Mouse (Mus musculus) intestine, embryonic 15.5 days (tissue): ENCODE measurements around the gene Cacna1e. TPM values are rescaled to one million over a fixed set of nuclear protein-coding genes. Genes with fewer than 3 reads are reported as not detected.

ENCODE experiments used
- ATAC-seq: fragments of 200-750 bp; cut with Nextera tagmentation; 2 replicates; pipeline ENCODE4 v1.8.0; 2017; ENCODE audit warnings: moderate TSS enrichment, moderate library complexity
- H3K27ac ChIP-seq: fragments of 300-500 bp; sonication (generic); 2 replicates; pipeline ENCODE4 v1.5.1; 2015; ENCODE audit warnings: mild to moderate bottlenecking, inconsistent platforms
- H3K27me3 ChIP-seq: fragments of 300-500 bp; sonication (generic); replicated peaks from 2 replicates; pipeline ENCODE4 v1.6.1; 2015; ENCODE audit warnings: inconsistent platforms
- H3K36me3 ChIP-seq: fragments of 300-500 bp; sonication (generic); 2 replicates; pipeline ENCODE4 v1.6.1; 2015; ENCODE audit warnings: inconsistent platforms
- H3K4me1 ChIP-seq: fragments of 300-500 bp; sonication (generic); replicated peaks from 2 replicates; pipeline ENCODE4 v1.6.1; 2015; ENCODE audit warnings: inconsistent platforms
- H3K4me2 ChIP-seq: fragments of 300-500 bp; sonication (generic); replicated peaks from 2 replicates; pipeline ENCODE4 v1.6.1; 2015; ENCODE audit warnings: mild to moderate bottlenecking, inconsistent platforms
- H3K4me3 ChIP-seq: fragments of 300-500 bp; sonication (generic); replicated peaks from 2 replicates; pipeline ENCODE4 v1.5.1; 2015; ENCODE audit warnings: inconsistent platforms
- H3K9ac ChIP-seq: fragments of 300-500 bp; sonication (generic); 2 replicates; pipeline ENCODE4 v1.6.1; 2015; ENCODE audit warnings: inconsistent platforms
- H3K9me3 ChIP-seq: fragments of 300-500 bp; sonication (generic); 2 replicates; pipeline ENCODE4 v1.6.1; 2016; ENCODE audit warnings: inconsistent platforms
- WGBS: fragments of 180-500 bp; shearing (Covaris S2); methylation state at CpG from one replicate; pipeline ENCODE4 v1.1.7; 2015; 5-methylcytosine and 5-hydroxymethylcytosine counted together
- polyA plus RNA-seq: library from polyadenylated mRNA; unstranded; fragments of >200 nt; fragmentation: Nextera tagmentation; extraction: Ambion mirVana; gene quantifications from 2 replicates; pipeline ENCODE4 v1.2.1, GENCODE M21; 2015

Gene Cacna1e
- polyA plus RNA-seq, 1 experiment from 2014 or later: 0.85 TPM

DNA sequence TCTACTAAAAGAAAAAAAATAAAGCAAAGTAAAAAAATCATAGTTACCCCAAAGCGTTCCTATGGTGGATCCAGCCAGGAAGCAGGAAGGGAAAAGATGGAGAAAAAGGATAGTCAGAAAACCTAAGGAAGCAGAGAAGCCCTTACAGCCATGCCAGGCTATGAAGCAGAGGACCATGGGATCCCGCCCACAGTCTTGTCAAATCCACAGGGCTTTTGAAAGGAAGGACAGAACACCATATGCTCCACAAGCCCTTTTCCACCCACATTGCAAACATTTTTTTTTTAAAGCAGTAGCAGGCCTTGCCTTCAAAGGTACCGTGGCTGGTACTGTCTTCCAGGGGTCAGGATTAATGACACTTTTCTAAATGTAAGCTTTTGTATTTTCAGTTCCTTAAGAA, 433.5 kb downstream of the Cacna1e start:
- Histone ChIP-seq H3K4me2 (no peak overlapping the region), H3K27ac (no peak overlapping the region), H3K27me3 (no peaks in the 10 kb centered on the region), H3K9me3 (no peaks in the 10 kb centered on the region), H3K36me3 (no peaks in the 10 kb centered on the region), H3K4me1 (no peaks in the 10 kb centered on the region), H3K4me3 (no peak overlapping the region), H3K9ac (no peak overlapping the region)
- WGBS: 74% methylated on average over 3 of the region's 3 CpGs
- no peak for ATAC-seq

DNA sequence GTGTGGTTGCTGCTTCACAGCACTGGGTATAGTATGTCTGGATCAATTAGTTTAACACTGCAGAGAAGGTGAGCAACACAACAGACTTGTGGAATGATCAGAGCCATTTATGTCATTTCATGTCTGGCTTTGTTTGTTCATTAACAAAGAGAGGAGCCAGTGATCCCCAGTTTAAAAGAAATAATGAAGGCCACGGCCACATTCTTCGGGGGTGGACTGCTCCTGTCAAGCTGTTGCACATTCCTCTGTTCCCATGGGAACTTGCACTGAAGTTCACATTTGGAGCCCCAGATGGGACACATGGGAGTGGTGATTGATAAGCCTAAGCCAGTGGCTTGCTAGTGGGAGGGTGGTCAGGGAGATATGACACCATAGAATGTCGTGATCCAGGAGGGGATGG, 437.8 kb downstream of the Cacna1e start:
- Histone ChIP-seq H3K4me1 (no peaks in the 10 kb centered on the region), H3K9me3 (no peaks in the 10 kb centered on the region), H3K4me2 (no peak overlapping the region), H3K27ac (no peak overlapping the region), H3K27me3 (no peaks in the 10 kb centered on the region), H3K4me3 (no peak overlapping the region), H3K9ac (no peak overlapping the region), H3K36me3 (no peaks in the 10 kb centered on the region)
- 56% methylated on average over 3 of the region's 3 CpGs for WGBS
- no peak for ATAC-seq

DNA sequence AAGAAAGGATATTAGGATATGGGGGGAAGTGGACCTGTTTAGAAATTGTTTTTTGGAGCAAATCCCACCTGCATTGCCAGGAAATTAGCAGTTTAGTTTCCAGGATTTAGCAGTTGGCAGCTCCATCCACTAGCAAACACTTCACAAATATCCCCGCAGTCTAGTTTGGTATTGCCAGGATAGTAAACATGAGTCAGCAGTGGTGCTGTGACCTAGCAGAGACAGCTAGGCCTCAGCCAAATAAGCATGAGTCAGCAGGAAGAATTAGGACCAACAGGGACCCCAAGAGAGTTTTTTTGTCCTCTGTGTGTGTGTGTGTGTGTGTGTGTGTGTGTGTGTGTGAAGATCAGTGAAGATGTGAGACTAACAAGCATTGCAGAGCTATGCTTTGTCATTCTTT, 450.8 kb downstream of the Cacna1e start:
- no peak for ATAC-seq
- no peaks in the 10 kb centered on the region for H3K4me1 ChIP-seq
- no peak overlapping the region for H3K27ac ChIP-seq
- 83% methylated on average over 1 of the region's 1 CpGs for WGBS
- no peaks in the 10 kb centered on the region for H3K9me3 ChIP-seq
- H3K4me3 ChIP-seq: no peak overlapping the region
- H3K9ac ChIP-seq: no peak overlapping the region
- H3K27me3 ChIP-seq: no peaks in the 10 kb centered on the region
- no peaks in the 10 kb centered on the region for H3K36me3 ChIP-seq
- H3K4me2 ChIP-seq: no peak overlapping the region

DNA sequence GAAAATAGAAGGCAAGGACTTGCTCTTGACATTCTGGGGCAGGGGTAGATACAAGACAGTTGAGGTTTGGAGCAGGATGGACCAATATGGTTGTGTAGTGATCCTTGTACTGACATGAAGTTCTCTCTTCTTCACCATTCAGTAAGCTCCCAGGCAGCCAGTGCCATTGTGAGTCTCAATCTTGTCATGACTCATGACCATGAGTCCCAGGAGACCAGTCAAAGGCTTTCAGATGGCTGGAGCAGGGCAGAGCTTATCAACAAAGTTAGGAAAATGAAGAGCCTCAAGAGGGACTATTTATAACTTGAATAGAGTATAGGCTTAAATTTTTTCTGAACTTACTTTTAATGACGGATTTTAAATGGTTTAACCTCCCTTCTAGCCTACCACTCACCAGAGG, 451.2 kb downstream of the Cacna1e start:
- no peak for ATAC-seq
- whole genome bisulfite sequencing: 90% methylated on average over 1 of the region's 1 CpGs
- Histone ChIP-seq H3K27ac (no peak overlapping the region), H3K4me2 (no peak overlapping the region), H3K9me3 (no peaks in the 10 kb centered on the region), H3K4me1 (no peaks in the 10 kb centered on the region), H3K9ac (no peak overlapping the region), H3K27me3 (no peaks in the 10 kb centered on the region), H3K4me3 (no peak overlapping the region), H3K36me3 (no peaks in the 10 kb centered on the region)

DNA sequence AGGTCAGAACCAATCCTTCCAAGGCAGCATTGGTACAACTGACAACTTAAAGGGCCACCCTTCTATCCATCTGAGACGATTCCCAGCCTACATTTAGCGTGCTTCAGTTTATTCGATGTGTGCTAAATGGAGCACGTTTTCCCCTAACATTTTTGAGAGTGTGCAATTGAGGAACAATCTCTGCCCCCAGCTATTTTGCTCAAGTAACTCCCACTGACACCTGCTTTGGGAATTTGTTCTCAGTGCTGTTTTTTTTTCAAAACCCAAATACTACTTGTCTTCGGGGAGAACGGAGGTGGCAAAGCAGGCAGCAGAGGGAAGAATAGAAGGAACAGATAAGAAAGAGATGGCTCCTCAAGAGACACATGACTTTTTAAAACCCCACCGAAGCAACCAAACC, 456.0 kb downstream of the Cacna1e start:
- H3K9ac ChIP-seq: no peak overlapping the region

DNA sequence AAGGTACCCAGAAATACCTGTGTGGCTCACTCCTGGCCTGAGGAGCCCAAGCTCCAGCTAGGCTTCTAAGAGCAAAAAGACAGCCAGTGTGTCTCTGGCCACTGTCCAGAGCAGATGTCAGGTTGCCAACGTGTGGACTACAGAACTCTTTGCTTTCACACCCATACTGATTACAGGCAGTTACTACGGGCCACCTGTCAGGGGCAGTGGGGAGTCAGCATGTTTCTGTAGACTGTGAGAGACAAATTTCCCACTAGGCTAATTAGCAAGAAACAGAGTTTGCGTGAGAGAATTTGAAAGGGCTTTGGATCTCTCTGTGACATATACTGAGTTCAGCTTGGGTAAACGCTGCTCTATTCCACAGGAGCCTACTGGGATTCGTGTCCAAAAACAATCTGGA, 466.0 kb downstream of the Cacna1e start:
- ATAC-seq: no peak
- Histone ChIP-seq H3K4me3 (no peak overlapping the region), H3K27me3 (no peaks in the 10 kb centered on the region), H3K4me1 (no peaks in the 10 kb centered on the region), H3K9ac (no peak overlapping the region), H3K36me3 (no peaks in the 10 kb centered on the region), H3K9me3 (no peaks in the 10 kb centered on the region), H3K4me2 (no peak overlapping the region), H3K27ac (no peak overlapping the region)
- 67% methylated on average over 5 of the region's 5 CpGs for WGBS

More for the DNA sequence above, 456.0 kb downstream of the Cacna1e start:
- no peak overlapping the region for H3K27ac ChIP-seq
- H3K4me2 ChIP-seq: no peak overlapping the region
- no peaks in the 10 kb centered on the region for H3K36me3 ChIP-seq
- WGBS: 82% methylated on average over 7 of the region's 7 CpGs
- H3K4me1 ChIP-seq: no peaks in the 10 kb centered on the region
- H3K27me3 ChIP-seq: no peaks in the 10 kb centered on the region
- no peaks in the 10 kb centered on the region for H3K9me3 ChIP-seq
- H3K4me3 ChIP-seq: no peak overlapping the region
- no peak for ATAC-seq

DNA sequence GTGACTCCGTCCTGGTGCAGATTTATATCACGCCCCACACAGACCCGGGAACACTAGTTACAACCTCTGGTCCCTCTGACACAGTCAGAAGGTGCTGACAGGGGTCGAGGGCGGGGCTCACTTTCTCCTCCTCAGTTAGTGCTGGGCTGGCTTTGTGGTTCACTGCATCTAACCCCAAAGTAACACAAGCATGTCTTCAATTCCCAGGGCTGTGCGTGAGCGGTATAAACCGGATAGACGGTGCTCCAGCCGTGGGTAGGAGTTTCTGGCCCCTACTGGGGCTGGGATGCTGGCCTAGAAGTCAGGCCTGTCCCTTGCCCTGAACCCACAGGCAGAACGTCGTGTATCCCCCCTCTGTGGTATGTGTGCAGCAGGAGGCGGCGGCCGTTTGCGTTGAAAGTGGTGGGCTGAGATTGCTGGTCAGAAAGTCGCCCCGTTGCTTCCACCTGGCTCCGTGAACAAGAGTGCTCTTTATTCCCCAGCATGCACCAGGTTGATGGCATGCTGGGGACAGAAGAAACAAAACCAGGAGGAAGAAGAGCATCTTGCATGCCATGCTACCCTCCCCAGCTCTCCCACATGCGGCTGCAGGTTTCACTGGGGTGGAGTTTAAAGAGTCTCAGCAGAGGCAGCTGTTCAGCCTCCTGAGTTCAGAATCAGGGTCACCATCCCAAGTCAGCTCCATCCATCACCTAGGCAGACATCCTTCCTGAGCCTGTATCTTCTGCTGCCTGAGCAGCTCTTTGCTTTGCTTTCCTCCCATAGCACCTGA, 467.7 kb downstream of the Cacna1e start:
- Histone ChIP-seq H3K27ac (no peak overlapping the region), H3K4me2 (no peak overlapping the region), H3K36me3 (no peaks in the 10 kb centered on the region), H3K27me3 (no peaks in the 10 kb centered on the region), H3K9ac (no peak overlapping the region), H3K4me1 (no peaks in the 10 kb centered on the region), H3K4me3 (no peak overlapping the region), H3K9me3 (no peaks in the 10 kb centered on the region)
- WGBS: 66% methylated on average over 20 of the region's 20 CpGs
- no peak for ATAC-seq

DNA sequence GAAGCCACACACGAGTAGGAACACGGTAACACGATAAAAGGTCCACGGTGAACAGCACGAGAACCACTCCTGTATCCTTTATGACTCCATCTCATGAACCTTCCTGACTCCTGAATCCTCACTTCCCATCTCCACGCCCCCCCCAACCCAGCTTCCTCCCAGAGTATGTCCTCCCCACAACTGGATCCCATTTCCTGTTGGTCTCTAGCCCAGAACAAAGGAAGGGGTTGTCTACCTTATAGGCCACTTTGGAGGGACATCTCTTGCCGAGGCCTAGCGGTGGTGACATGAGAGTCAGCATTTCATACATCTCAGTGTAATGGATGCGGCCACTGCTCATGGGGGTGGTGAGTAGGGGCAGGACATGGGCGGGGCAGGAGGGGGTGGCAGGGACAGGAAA, 468.5 kb downstream of the Cacna1e start:
- Histone ChIP-seq H3K4me2 (no peak overlapping the region), H3K27me3 (no peaks in the 10 kb centered on the region), H3K27ac (no peak overlapping the region), H3K4me3 (no peak overlapping the region), H3K36me3 (no peaks in the 10 kb centered on the region), H3K9me3 (no peaks in the 10 kb centered on the region), H3K9ac (no peak overlapping the region), H3K4me1 (no peaks in the 10 kb centered on the region)
- WGBS: 80% methylated on average over 10 of the region's 10 CpGs
- ATAC-seq: no peak

DNA sequence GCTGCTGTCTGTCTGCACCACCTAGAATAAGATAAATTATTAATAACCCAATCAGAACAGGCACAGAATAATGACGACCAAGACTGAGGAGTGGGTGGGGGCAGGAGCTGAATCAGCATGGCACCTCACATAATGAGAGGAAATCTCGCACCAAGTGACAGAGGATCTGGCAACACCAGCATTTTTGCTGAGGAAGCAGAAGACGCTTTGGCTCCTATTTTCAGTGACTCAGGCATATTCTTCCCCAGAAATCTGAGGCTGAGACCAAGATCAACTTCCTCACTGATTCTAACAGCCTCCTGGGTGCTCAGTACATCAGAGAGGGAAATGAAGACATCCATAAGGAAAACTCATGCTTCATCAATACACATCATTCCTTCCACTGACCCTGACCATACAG, 471.2 kb downstream of the Cacna1e start:
- no peaks in the 10 kb centered on the region for H3K9me3 ChIP-seq
- H3K4me3 ChIP-seq: no peak overlapping the region
- ATAC-seq: no peak
- no peak overlapping the region for H3K27ac ChIP-seq
- no peaks in the 10 kb centered on the region for H3K4me1 ChIP-seq
- H3K36me3 ChIP-seq: no peaks in the 10 kb centered on the region
- no peak overlapping the region for H3K4me2 ChIP-seq
- H3K27me3 ChIP-seq: no peaks in the 10 kb centered on the region
- no peak overlapping the region for H3K9ac ChIP-seq
- 68% methylated on average over 3 of the region's 3 CpGs for WGBS

DNA sequence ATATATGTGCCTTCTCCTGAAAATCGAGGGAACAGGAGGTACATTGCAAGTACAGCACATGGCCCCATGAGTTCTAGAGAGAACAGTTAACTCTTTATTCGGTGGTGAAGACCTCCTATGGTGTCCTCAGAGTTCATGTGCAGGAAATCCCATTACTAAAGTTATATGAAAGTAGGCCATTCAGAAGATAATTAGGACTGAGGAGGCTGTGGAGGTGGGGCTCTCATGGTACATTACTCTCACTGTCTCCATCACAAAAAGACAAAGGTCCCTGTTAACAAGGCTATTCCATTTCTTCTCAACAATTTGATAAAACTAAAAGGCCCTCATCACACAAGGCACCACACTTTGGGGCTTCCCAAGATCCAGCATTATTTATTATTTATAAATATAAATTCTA, 475.2 kb downstream of the Cacna1e start:
- H3K36me3 ChIP-seq: no peaks in the 10 kb centered on the region
- no peak for ATAC-seq
- no peak overlapping the region for H3K9ac ChIP-seq
- no peak overlapping the region for H3K4me2 ChIP-seq
- no peaks in the 10 kb centered on the region for H3K27me3 ChIP-seq
- no peak overlapping the region for H3K27ac ChIP-seq
- H3K4me3 ChIP-seq: no peak overlapping the region
- H3K4me1 ChIP-seq: no peaks in the 10 kb centered on the region
- H3K9me3 ChIP-seq: no peaks in the 10 kb centered on the region
- 78% methylated on average over 2 of the region's 2 CpGs for WGBS

DNA sequence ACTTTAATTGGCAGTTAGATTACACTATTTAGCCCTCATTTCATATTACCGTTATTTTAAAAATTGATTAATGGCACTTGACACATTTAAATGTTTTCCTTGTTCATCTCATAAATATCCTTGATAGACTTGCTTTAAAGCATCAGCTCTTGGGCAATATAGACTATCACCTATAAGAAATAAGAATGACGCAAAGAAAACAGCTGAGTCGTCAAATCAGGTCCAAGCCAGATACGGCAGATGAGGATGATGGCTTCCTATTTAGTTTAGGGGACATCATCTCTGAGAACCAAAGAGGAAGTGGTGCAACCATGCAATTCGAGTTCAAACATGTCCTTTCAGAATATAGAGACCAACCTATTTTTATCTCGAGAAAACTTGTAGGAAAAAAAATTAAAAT, 492.3 kb downstream of the Cacna1e start:
- WGBS: 84% methylated on average over 6 of the region's 6 CpGs
- ATAC-seq: no peak
- no peaks in the 10 kb centered on the region for H3K36me3 ChIP-seq

More for the DNA sequence above, 492.3 kb downstream of the Cacna1e start:
- no peaks in the 10 kb centered on the region for H3K9me3 ChIP-seq
- H3K4me2 ChIP-seq: no peak overlapping the region
- no peaks in the 10 kb centered on the region for H3K4me1 ChIP-seq
- H3K27ac ChIP-seq: no peak overlapping the region
- H3K9ac ChIP-seq: no peak overlapping the region
- H3K27me3 ChIP-seq: no peaks in the 10 kb centered on the region
- no peak overlapping the region for H3K4me3 ChIP-seq
